Mouse (Mus musculus): Measurements from ENCODE around the gene Pdzk1.

GRCm38 (mm10) chr3:96879536-96879935 lies 50.5 kb downstream of the Pdzk1 start:
- TF ChIP-seq MYOD1 (IDR thresholded peaks at IDR 0.05; ENCODE audit: control insufficient read depth in 1 of 3, insufficient read length in 2 of 3, low read depth in 2 of 3), result no peak
- no peak for TF ChIP-seq POLR2A (IDR thresholded peaks at IDR 0.05; ENCODE audit: insufficient read length, low read depth)
- TF ChIP-seq MAX (IDR thresholded peaks at IDR 0.05; ENCODE audit: low read depth), result no peak
- no peak for TF ChIP-seq USF1 (IDR thresholded peaks at IDR 0.05; ENCODE audit: low read depth)
- TF ChIP-seq TCF3 (IDR thresholded peaks at IDR 0.05; ENCODE audit: insufficient read length, low read depth), result no peak
- TF ChIP-seq CEBPB (IDR thresholded peaks at IDR 0.05; ENCODE audit: insufficient read depth, poor library complexity, severe bottlenecking), result no peak

Measured in myocyte (in vitro differentiated cells).